10 mouse cellular contexts compared by ENCODE assay signal in genomic region chr5:115404241-115404794, GRCm38 (mm10). TPM values are rescaled to one million over a fixed set of nuclear protein-coding genes. Genes with fewer than 3 reads are reported as not detected.
DNase-seq lines count a peak whose midpoint lies in the region; ATAC-seq and TF ChIP-seq lines count a peak whose summit lies in the region.
"Had no signal": no experiment of that assay in that cellular context is flagged by ENCODE, and none has a peak within 500 bp of the region (broad histone marks: within the 10 kb centered on the region; RNA-seq: fewer than 3 reads in every experiment).

No protein-coding gene starts in this region.

- H3K4me3 ChIP-seq in testis, adult 2 months (ENCODE audit: control insufficient read depth, low read depth, low read length): peak overlapping the region; percentile 28
- H3K4me3 ChIP-seq in intestine, embryonic 15.5 days (replicated peaks): peak overlapping the region; percentile 21; the same call in 1 of the 2 replicates
- H3K4me3 ChIP-seq: erythroblast, embryonic 14.5 days had no signal

- no peak overlapping the region for H3K27ac ChIP-seq in testis, adult 2 months (ENCODE audit: control insufficient read depth, insufficient read depth, low read depth, low read length)
- no peak overlapping the region for H3K27ac ChIP-seq in intestine, embryonic 15.5 days

- H3K9me3 ChIP-seq in intestine, embryonic 15.5 days: no peaks in the 10 kb centered on the region

- H3K9ac ChIP-seq in intestine, embryonic 15.5 days: no peak overlapping the region

- H3K36me3 ChIP-seq in testis, adult 2 months (ENCODE audit: control insufficient read depth, insufficient read depth, low read length): no peaks in the 10 kb centered on the region
- H3K36me3 ChIP-seq in intestine, embryonic 15.5 days: no peaks in the 10 kb centered on the region

- H3K4me2 ChIP-seq in intestine, embryonic 15.5 days (replicated peaks): peak overlapping the region; percentile 53

- H3K4me1 ChIP-seq in testis, adult 2 months (ENCODE audit: control insufficient read depth, insufficient read depth, low read length): peaks cover 12% of the 10 kb centered on the region
- peaks cover 9% of the 10 kb centered on the region; the same call in 1 of the 2 replicates for H3K4me1 ChIP-seq in intestine, embryonic 15.5 days (replicated peaks)

- ATAC-seq in intestine, embryonic 15.5 days: peak; percentile 67
- ATAC-seq in megakaryocyte, adult 5-6 weeks (ENCODE audit: poor library complexity, severe bottlenecking): no peak

- H3K27me3 ChIP-seq in testis, adult 2 months (ENCODE audit: control insufficient read depth, insufficient read depth, low read length): no peaks in the 10 kb centered on the region
- H3K27me3 ChIP-seq in intestine, embryonic 15.5 days (replicated peaks): no peaks in the 10 kb centered on the region

- no peak for TF ChIP-seq CTCF in testis, adult 2 months (IDR thresholded peaks at IDR 0.05; ENCODE audit: control insufficient read depth, insufficient read depth, insufficient replicate concordance, low read depth, low read length)

- TF ChIP-seq POLR2A in testis, adult 2 months (IDR thresholded peaks at IDR 0.05; ENCODE audit: control insufficient read depth, low read depth, low read length): no peak

- WGBS in intestine, embryonic 15.5 days: 4% methylated on average over 18 of the region's 18 CpGs

- peak; percentile 12 for DNase-seq in cerebellum, adult 11-12 months
- no peak for DNase-seq in cerebellum, postnatal 4 days (ENCODE audit: low spot score in 2 of 2)
- no peak for DNase-seq in testis, postnatal 14 days (ENCODE audit: low spot score)
- DNase-seq in mesoderm, embryonic 11.5 days (ENCODE audit: low read depth, low spot score): peak; percentile 76
- peak; percentile 12 for DNase-seq in telencephalon, adult 2 months (ENCODE audit: low read depth, low spot score)

RNA-seq across cellular contexts. Expression of gene Msi1, which starts 25.1 kb away (rescaled TPM):
- polyA plus RNA-seq in testis, adult 2 months (2012; rRNA removed): 61.9 and 63.9 TPM in 2 replicates
- 8.7 and 10.4 TPM in 2 replicates for polyA plus RNA-seq in intestine, embryonic 15.5 days (2015; fragmentation: Nextera tagmentation; extraction: Ambion mirVana)
- not detected in 2 replicates for total RNA-seq in megakaryocyte, adult 5-6 weeks (2015)
- total RNA-seq in megakaryocyte, adult 5-6 weeks (2017): not detected in 2 replicates
- total RNA-seq: neutrophil, adult 5-6 weeks had no signal

RNA-seq across cellular contexts. Expression of gene Cox6a1, which starts 55.5 kb away (rescaled TPM):
- polyA plus RNA-seq in testis, adult 2 months (2012; rRNA removed): 619 and 765 TPM in 2 replicates
- polyA plus RNA-seq in intestine, embryonic 15.5 days (2015; fragmentation: Nextera tagmentation; extraction: Ambion mirVana): 1,187 and 1,356 TPM in 2 replicates
- 321 and 340 TPM in 2 replicates for total RNA-seq in megakaryocyte, adult 5-6 weeks (2015)
- 78.5 and 107 TPM in 2 replicates for total RNA-seq in megakaryocyte, adult 5-6 weeks (2017)

Comparison
In these comparisons a context has a peak if more than half of its experiments do, and no peak if none do; other contexts are left out.
1. DNase-seq: peak in cerebellum, adult 11-12 months (single experiment), mesoderm, embryonic 11.5 days (single experiment) and telencephalon, adult 2 months (single experiment); none in cerebellum, postnatal 4 days (0 of 2) and testis, postnatal 14 days (single experiment).